Mouse (Mus musculus) effector memory CD4-positive, alpha-beta T cell, adult 7 months (primary cell): ENCODE data around the gene Zfp949. TPM values are rescaled to one million over a fixed set of nuclear protein-coding genes. Genes with fewer than 3 reads are reported as not detected.

ENCODE experiments used
- polyA plus RNA-seq: library from polyadenylated mRNA; unstranded; fragments of 100-300 nt; shearing (Covaris generic); gene quantifications from one replicate; pipeline ENCODE4 v1.2.1, GENCODE M21; 2017

Zfp949 gene
- polyA plus RNA-seq, result 23.2 TPM

GRCm38 (mm10) chr9:88547851-88548613 lies at the start of gene Zfp949:
Gene Zfp949 (plus strand): TSS chr9:88548020.

GRCm38 (mm10) chr9:88580591-88580990 lies 32.8 kb downstream of the Zfp949 start, which contains the start of gene Trim43a:
Gene Trim43a (plus strand): TSS chr9:88580891.

Other genes with a start within 250 kb of the Zfp949 start
- 90.1 TPM for gene Nt5e, start 220.8 kb upstream of the Zfp949 start, polyA plus RNA-seq
- gene Snx14, start 109.1 kb upstream of the Zfp949 start, polyA plus RNA-seq, result 35.2 TPM
- gene Gm20537, start 91.4 kb upstream of the Zfp949 start, polyA plus RNA-seq, result not detected
- gene Syncrip, start 65.4 kb upstream of the Zfp949 start, polyA plus RNA-seq, result 94.7 TPM
- not detected for gene Trim43a, start 32.9 kb downstream of the Zfp949 start, polyA plus RNA-seq
- gene Mthfsl, start 172.3 kb downstream of the Zfp949 start, polyA plus RNA-seq, result 86.9 TPM
- 814 TPM for gene Bcl2a1d, start 183.9 kb downstream of the Zfp949 start, polyA plus RNA-seq